Mouse (Mus musculus) neural tube, embryonic 12.5 days (tissue): ENCODE results near the gene Blmh. TPM values are rescaled to one million over a fixed set of nuclear protein-coding genes. Genes with fewer than 3 reads are reported as not detected.

Source experiments
- ATAC-seq: fragments of 200-750 bp; cut with Nextera tagmentation; 2 replicates; pipeline ENCODE4 v1.8.0; 2017; ENCODE audit warnings: low read depth, mild to moderate bottlenecking, moderate TSS enrichment, moderate library complexity; ENCODE audit not compliant: low FRiP score
- H3K27ac ChIP-seq: fragments of 300-500 bp; sonication (generic); 2 replicates; pipeline ENCODE4 v1.5.1; 2016
- H3K27me3 ChIP-seq: fragments of 300-500 bp; sonication (generic); replicated peaks from 2 replicates; pipeline ENCODE4 v1.6.1; 2016; ENCODE audit warnings: mild to moderate bottlenecking
- H3K36me3 ChIP-seq: fragments of 300-500 bp; sonication (generic); 2 replicates; pipeline ENCODE4 v1.6.1; 2016; ENCODE audit warnings: mild to moderate bottlenecking
- H3K4me1 ChIP-seq: fragments of 300-500 bp; sonication (generic); 2 replicates; pipeline ENCODE4 v1.6.1; 2016
- H3K4me2 ChIP-seq: fragments of 300-500 bp; sonication (generic); replicated peaks from 2 replicates; pipeline ENCODE4 v1.6.1; 2016; ENCODE audit warnings: mild to moderate bottlenecking
- H3K4me3 ChIP-seq: fragments of 300-500 bp; sonication (generic); 2 replicates; pipeline ENCODE4 v1.5.1; 2016
- H3K9ac ChIP-seq: fragments of 300-500 bp; sonication (generic); 2 replicates; pipeline ENCODE4 v1.6.1; 2016; ENCODE audit warnings: mild to moderate bottlenecking
- H3K9me3 ChIP-seq: fragments of 300-500 bp; sonication (generic); 2 replicates; pipeline ENCODE4 v1.6.1; 2016; ENCODE audit warnings: mild to moderate bottlenecking
- WGBS: fragments of 180-500 bp; shearing (Covaris S2); methylation state at CpG from one replicate; pipeline ENCODE4 v1.1.7; 2016; 5-methylcytosine and 5-hydroxymethylcytosine counted together
- polyA plus RNA-seq: library from polyadenylated mRNA; unstranded; fragments of >200 nt; fragmentation: Nextera tagmentation; extraction: Ambion mirVana; gene quantifications from 2 replicates; pipeline ENCODE4 v1.2.1, GENCODE M21; 2016

Gene Blmh
- polyA plus RNA-seq, 1 experiment from 2014 or later: 175 TPM

GRCm38 (mm10) chr11:77009069-77010025 is 84.7 kb downstream of the Blmh start:
- H3K4me1 ChIP-seq: no peaks in the 10 kb centered on the region
- no peak overlapping the region for H3K4me2 ChIP-seq
- H3K27ac ChIP-seq: no peak overlapping the region
- H3K9me3 ChIP-seq: no peaks in the 10 kb centered on the region
- H3K36me3 ChIP-seq: no peaks in the 10 kb centered on the region
- H3K27me3 ChIP-seq: no peaks in the 10 kb centered on the region
- ATAC-seq: no peak
- 80% methylated on average over 16 of the region's 16 CpGs for WGBS
- H3K9ac ChIP-seq: no peak overlapping the region
- H3K4me3 ChIP-seq: no peak overlapping the region

GRCm38 (mm10) chr11:77010762-77011475 is 86.3 kb downstream of the Blmh start:
- H3K4me1 ChIP-seq: no peaks in the 10 kb centered on the region
- no peaks in the 10 kb centered on the region for H3K9me3 ChIP-seq
- H3K36me3 ChIP-seq: no peaks in the 10 kb centered on the region
- no peak overlapping the region for H3K27ac ChIP-seq
- ATAC-seq: no peak
- WGBS: 81% methylated on average over 10 of the region's 10 CpGs
- no peak overlapping the region for H3K4me3 ChIP-seq
- no peaks in the 10 kb centered on the region for H3K27me3 ChIP-seq
- H3K4me2 ChIP-seq: no peak overlapping the region
- H3K9ac ChIP-seq: no peak overlapping the region

DNA sequence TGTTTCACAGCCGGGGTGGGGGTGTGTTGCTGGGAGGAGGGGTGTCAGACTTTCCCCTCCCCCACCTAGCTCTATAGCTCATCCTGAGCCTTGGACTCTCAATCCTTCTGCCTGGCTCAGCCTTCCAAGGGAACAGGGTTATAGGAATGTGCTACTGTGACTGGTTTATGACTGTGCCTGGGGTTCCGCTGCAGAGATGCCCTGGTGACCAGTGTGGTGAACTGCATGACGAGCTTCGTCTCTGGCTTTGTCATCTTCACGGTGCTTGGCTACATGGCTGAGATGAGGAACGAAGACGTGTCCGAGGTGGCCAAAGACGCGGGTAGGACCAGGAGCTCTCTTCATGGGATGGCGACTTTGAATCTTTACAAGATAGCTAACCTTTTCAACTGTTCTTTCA is 93.4 kb downstream of the Blmh start:
- no peak overlapping the region for H3K9ac ChIP-seq
- WGBS: 56% methylated on average over 11 of the region's 11 CpGs
- no peaks in the 10 kb centered on the region for H3K4me1 ChIP-seq
- no peaks in the 10 kb centered on the region for H3K36me3 ChIP-seq
- no peak overlapping the region for H3K4me2 ChIP-seq
- H3K9me3 ChIP-seq: no peaks in the 10 kb centered on the region
- no peak overlapping the region for H3K4me3 ChIP-seq
- ATAC-seq: no peak
- H3K27ac ChIP-seq: no peak overlapping the region
- 0 out of 2 replicates have a peak, but pooled peaks cover 2% of the 10 kb centered on the region for H3K27me3 ChIP-seq

DNA sequence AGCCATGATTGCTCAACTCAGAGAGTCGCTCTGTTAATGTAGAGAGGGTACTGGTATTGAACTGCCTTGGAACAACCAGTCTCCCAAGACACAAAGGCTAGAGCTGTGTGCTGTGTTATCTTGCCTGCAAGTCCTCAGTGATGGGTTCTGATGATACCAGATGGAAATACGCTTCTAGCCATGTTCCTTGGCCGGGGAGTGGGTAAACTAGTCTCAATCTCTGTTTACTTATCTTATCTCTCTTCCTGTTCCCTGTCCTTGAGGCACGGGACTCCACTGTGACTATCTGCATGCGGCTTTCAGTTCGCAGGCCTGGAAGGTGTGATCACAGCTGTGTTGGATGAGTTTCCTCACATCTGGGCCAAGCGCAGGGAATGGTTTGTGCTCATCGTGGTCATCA is 94.9 kb downstream of the Blmh start:
- WGBS: 86% methylated on average over 8 of the region's 8 CpGs
- no peak for ATAC-seq

DNA sequence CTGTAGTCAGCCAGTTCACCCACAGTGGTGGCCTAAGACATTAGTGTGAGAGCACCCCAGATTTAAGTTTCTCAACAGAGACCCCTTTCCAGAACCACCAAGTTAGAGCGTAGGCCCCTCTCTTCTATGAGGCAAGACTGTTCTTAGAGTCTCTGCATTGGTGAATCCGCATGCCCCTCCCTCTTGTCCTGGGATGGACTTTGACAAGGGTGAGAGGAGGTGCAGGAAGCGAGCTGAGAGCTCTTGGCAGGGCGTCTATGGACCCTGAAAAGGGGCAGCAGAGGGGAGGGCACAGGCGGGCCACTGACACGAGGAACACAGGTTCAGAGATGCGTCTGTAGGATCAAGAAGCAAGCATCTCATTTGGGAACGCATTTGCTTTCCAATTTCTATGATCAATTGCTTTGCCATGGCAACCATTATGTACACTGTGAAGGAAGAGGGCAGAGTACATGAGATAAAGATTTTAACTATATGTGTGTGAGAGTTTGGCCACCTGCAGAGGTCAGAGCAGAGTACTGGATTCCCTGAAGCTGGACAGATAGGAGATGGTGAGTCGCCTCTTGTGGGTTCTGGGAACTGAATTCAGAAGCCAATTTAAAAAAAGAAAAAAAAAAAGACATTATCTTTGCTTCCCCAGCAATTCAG is 97.3 kb downstream of the Blmh start:
- no peak overlapping the region for H3K4me2 ChIP-seq
- H3K9ac ChIP-seq: no peak overlapping the region
- no peaks in the 10 kb centered on the region for H3K9me3 ChIP-seq
- 0 out of 2 replicates have a peak, but pooled peaks cover 2% of the 10 kb centered on the region for H3K27me3 ChIP-seq
- 77% methylated on average over 9 of the region's 9 CpGs for WGBS
- no peak overlapping the region for H3K4me3 ChIP-seq
- no peaks in the 10 kb centered on the region for H3K4me1 ChIP-seq
- H3K36me3 ChIP-seq: no peaks in the 10 kb centered on the region
- no peak overlapping the region for H3K27ac ChIP-seq
- no peak for ATAC-seq

More for the DNA sequence above, 94.9 kb downstream of the Blmh start:
- Histone ChIP-seq H3K4me3 (no peak overlapping the region), H3K36me3 (no peaks in the 10 kb centered on the region), H3K9ac (no peak overlapping the region), H3K27ac (no peak overlapping the region), H3K4me1 (no peaks in the 10 kb centered on the region), H3K4me2 (no peak overlapping the region), H3K9me3 (no peaks in the 10 kb centered on the region), H3K27me3 (0 out of 2 replicates have a peak, but pooled peaks cover 2% of the 10 kb centered on the region)

GRCm38 (mm10) chr11:77026559-77026958 is 102.0 kb downstream of the Blmh start:
- WGBS: 71% methylated on average over 3 of the region's 3 CpGs
- no peaks in the 10 kb centered on the region for H3K27me3 ChIP-seq
- no peak for ATAC-seq

GRCm38 (mm10) chr11:77028157-77028556 is 103.5 kb downstream of the Blmh start:
- no peak for ATAC-seq
- Histone ChIP-seq H3K27me3 (no peaks in the 10 kb centered on the region), H3K36me3 (no peaks in the 10 kb centered on the region), H3K4me2 (no peak overlapping the region), H3K27ac (no peak overlapping the region), H3K4me3 (no peak overlapping the region), H3K9me3 (no peaks in the 10 kb centered on the region), H3K4me1 (no peaks in the 10 kb centered on the region), H3K9ac (no peak overlapping the region)
- 88% methylated on average over 3 of the region's 3 CpGs for WGBS

More at GRCm38 (mm10) chr11:77026559-77026958, 102.0 kb downstream of the Blmh start:
- no peaks in the 10 kb centered on the region for H3K9me3 ChIP-seq
- H3K9ac ChIP-seq: no peak overlapping the region
- no peak overlapping the region for H3K4me3 ChIP-seq
- H3K4me2 ChIP-seq: no peak overlapping the region
- H3K27ac ChIP-seq: no peak overlapping the region
- H3K36me3 ChIP-seq: no peaks in the 10 kb centered on the region
- H3K4me1 ChIP-seq: no peaks in the 10 kb centered on the region

DNA sequence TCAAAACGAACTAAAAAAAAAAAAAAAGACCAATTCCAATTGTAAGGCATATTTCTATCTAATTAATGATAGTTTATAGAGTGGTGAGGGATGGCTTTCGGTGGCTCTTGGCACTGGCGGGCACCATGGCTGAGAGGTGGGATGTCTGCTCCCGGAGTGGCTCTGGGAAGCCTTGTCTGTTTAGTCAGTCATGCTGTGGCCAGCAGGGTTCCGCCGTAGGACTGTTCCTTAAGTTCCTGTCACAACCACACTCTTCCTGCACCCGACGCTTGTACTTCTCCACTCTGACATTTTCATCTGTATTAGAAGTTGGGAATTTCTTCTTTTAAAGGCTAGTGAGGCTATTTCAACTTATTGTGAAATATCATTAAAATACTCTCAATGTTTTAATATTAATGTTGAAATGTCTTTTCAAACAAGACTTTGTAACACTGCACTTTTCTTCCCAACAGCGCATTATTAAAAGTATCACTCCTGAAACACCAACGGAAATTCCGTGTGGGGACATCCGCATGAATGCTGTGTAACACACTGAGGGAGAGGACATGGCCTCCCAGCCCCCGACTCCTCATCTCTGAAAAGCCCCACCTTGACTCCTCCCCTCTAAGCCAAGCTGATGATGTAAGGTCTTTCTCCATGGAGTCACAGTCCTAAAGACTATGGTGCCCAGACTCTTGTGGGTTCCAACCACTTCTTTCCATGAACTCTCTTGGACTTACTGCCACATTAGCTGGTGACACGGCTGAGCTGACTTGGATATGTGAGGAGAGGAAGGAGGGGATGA is 106.7 kb downstream of the Blmh start:
- ATAC-seq: no peak
- Histone ChIP-seq H3K27me3 (no peaks in the 10 kb centered on the region), H3K4me3 (no peak overlapping the region), H3K4me2 (no peak overlapping the region), H3K36me3 (no peaks in the 10 kb centered on the region), H3K27ac (no peak overlapping the region), H3K4me1 (no peaks in the 10 kb centered on the region), H3K9ac (no peak overlapping the region), H3K9me3 (no peaks in the 10 kb centered on the region)
- WGBS: 81% methylated on average over 14 of the region's 14 CpGs

Other genes starting within 250 kb of the Blmh start
- 0.27 and 0.62 TPM in 2 replicates for gene Trarg1, start 245.0 kb upstream of the Blmh start, polyA plus RNA-seq
- 26.8 and 27.4 TPM in 2 replicates for gene Gosr1, start 161.2 kb upstream of the Blmh start, polyA plus RNA-seq
- gene Cpd, start 77.8 kb upstream of the Blmh start, polyA plus RNA-seq: 11.9 and 12.5 TPM in 2 replicates
- gene Tmigd1, start 22.6 kb upstream of the Blmh start, polyA plus RNA-seq: not detected in 2 replicates
- 0.49 and 0.89 TPM in 2 replicates for gene Slc6a4, start 73.8 kb downstream of the Blmh start, polyA plus RNA-seq
- 60.4 and 66.0 TPM in 2 replicates for gene Nsrp1, start 153.6 kb downstream of the Blmh start, polyA plus RNA-seq